Mouse (Mus musculus): ENCODE measurements around the gene Nqo2.

Nqo2 gene

DNA sequence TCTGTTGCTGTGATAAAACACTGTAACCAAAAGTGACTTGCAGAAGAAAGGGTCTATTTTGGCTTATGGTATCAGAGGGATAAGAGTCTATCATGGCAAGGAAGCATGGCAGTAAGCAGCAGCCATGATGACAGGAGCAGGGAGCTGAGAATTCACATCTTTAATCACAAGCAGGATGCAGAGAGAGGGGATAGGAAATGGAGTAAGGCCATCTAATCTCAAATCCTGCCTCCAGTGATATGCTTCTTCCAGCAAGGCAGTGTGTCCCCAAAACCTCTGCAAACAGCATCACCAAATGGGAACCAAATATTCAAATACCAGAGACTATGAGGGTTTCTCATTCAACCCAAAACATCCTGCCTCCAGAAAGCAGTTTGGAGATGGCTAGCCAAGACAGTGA is 2.1 kb downstream of the Nqo2 start:
- in situ Hi-C loops (cut with MboI; ENCODE audit: unreplicated experiment in 2 of 2) = loop anchor here (10.0 to 25.0 kb wide), 4 partner anchors 188 to 908 kb away; partner anchors contain the start of gene Prpf4b (in 1 of the 2)

DNA sequence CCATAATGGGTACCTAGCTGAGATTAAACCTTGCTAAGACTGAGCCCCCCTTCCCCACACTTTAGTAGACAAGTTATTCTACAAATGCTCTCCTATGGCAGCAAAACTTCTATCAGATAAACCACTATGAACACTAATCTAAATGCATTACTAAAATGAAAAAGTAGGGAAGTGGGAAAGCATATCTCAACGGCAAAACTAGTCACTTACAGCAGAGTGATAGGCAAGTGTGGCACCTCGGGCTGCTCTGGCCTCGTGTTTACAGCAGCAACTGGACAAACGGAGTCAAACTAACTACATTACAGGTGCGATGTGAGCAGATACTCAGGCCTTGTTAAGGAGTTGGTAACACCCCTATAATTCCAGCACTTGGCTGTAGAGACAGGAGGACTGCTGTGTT is 25.1 kb downstream of the Nqo2 start:
- in situ Hi-C loops (cut with MboI; ENCODE audit: unreplicated experiment in 2 of 2) = loop anchor here in 1 of 2 experiments (25.0 kb wide), 1 partner anchor 1127 kb away; the partner anchor contains the start of gene Serpinb1a

DNA sequence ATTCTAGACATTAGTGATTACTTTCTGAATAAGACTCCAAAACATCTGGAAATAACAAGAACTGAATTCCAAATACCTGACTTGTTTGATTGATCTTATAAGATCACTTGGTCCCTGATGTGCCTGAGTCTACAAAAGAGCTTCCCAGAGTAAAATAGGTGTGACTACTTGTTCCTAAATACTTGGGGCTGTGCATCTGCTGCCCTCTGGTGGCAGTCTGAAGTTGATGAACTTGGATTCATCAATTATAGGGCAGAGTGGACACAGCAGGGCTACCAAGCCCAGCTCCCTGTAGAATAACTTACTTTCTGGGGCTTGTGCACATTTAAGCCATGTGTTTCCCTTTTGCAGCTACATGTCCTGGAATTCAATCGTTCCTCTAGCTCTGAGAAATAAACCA is 30.7 kb downstream of the Nqo2 start:
- in situ Hi-C loops (cut with MboI; ENCODE audit: unreplicated experiment in 2 of 2) = loop anchor here (5.0 to 25.0 kb wide), 2 partner anchors 33 to 1133 kb away; partner anchors contain the start of genes Nqo2 (in 2 of the 2) and Serpinb1a (in 1 of the 2)

DNA sequence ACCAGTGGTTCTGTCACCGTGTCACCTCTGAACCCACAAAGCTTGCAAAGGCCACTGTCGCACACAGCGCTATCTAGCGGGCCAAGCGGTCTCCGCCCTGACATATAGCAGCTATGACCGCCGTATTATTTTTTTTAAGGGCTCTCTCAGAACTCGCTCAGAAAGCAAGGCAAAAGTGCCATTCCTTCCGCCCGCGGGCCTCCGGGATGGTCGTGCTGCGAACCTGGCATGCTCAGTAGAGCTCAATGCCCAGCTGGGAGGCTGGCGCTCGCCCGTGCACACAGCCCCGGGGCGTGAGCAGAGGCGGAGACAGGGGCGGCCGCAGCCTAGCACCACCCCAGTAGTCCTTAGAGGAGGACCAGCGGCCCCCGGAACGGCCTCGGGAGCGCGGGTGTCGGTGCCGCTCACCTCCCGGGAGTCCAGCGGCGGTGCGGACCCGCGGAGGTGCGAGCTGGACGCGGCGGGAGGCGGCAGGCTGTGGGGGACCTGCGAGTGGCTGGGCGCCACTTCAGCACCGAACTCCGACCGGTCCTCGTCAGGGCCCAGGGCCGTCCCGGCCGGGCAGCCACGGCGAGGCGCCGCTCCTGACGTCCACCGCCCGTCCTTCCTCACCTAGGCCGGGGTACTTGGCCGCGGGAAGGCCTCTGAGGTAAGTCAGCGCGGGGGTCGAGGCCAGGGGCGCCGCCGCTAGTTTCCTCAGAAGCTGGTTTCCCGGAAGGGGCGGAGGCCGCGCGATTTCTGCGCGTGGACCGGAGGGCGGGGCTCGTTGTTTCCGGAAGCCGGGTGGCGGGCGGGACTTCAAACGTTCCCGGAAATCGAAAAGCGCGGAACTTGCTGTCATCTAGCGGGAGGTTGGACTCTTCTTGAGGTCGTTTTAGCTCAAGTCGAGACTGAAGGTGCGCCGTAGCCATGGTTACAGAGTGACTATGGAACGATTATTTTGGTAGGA is 37.8 kb downstream of the Nqo2 start, which contains the start of the genes Ripk1 and Serpinb6a:
Gene Ripk1 (plus strand): TSS at position 306 of the 949 bp plus-strand sequence.
Gene Serpinb6a (minus strand): TSS at position 737 of the 949 bp plus-strand sequence.
- in situ Hi-C loops (cut with MboI; ENCODE audit: unreplicated experiment in 2 of 2) = no loop called here

GRCm38 (mm10) chr13:34003058-34003457 is 38.6 kb downstream of the Nqo2 start:
- in situ Hi-C loops (cut with MboI; ENCODE audit: unreplicated experiment in 2 of 2) = no loop called here

- in situ Hi-C loops (cut with MboI; ENCODE audit: unreplicated experiment in 2 of 2) = no loop called here
These were observed 42.7 kb downstream of the Nqo2 start for GRCm38 (mm10) chr13:34007234-34007633.

- in situ Hi-C loops (cut with MboI; ENCODE audit: unreplicated experiment in 2 of 2) = no loop called here
These were observed 52.6 kb downstream of the Nqo2 start for GRCm38 (mm10) chr13:34016927-34017569.

- in situ Hi-C loops (cut with MboI; ENCODE audit: unreplicated experiment in 2 of 2) = no loop called here
These were observed 54.0 kb downstream of the Nqo2 start for GRCm38 (mm10) chr13:34018521-34018920.

DNA sequence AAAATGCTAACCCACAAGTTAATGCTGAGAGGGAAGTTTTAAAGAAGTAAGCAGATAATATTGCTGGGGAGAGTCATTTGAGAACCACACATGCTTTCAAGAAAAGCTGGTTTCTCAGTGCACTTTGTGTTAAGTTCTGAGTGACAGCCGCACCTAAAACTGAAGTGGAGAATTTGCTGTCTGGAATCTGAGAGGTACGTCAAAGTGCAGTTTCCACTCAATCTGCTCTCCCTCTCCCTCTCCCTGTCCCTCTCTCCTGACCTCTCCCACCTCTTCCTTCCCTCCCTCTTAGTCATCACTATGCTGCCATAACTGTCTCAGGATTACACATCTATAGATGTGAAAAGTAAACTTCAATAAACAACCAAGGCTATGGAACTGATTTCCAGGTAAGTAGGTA is 57.5 kb downstream of the Nqo2 start:
- in situ Hi-C loops (cut with MboI; ENCODE audit: unreplicated experiment in 2 of 2) = no loop called here

- in situ Hi-C loops (cut with MboI; ENCODE audit: unreplicated experiment in 2 of 2) = loop anchor here in 1 of 2 experiments (25.0 kb wide), 1 partner anchor 830 kb away; no protein-coding TSS in a partner anchor
These were observed 67.6 kb downstream of the Nqo2 start for GRCm38 (mm10) chr13:34032041-34032440.

GRCm38 (mm10) chr13:34035424-34035823 is 70.9 kb downstream of the Nqo2 start:
- in situ Hi-C loops (cut with MboI; ENCODE audit: unreplicated experiment in 2 of 2) = loop anchor here in 1 of 2 experiments (25.0 kb wide), 1 partner anchor 827 kb away; no protein-coding TSS in a partner anchor

- in situ Hi-C loops (cut with MboI; ENCODE audit: unreplicated experiment in 2 of 2) = loop anchor here in 1 of 2 experiments (25.0 kb wide), 1 partner anchor 826 kb away; no protein-coding TSS in a partner anchor
These were observed 72.2 kb downstream of the Nqo2 start for GRCm38 (mm10) chr13:34036726-34037125.

DNA sequence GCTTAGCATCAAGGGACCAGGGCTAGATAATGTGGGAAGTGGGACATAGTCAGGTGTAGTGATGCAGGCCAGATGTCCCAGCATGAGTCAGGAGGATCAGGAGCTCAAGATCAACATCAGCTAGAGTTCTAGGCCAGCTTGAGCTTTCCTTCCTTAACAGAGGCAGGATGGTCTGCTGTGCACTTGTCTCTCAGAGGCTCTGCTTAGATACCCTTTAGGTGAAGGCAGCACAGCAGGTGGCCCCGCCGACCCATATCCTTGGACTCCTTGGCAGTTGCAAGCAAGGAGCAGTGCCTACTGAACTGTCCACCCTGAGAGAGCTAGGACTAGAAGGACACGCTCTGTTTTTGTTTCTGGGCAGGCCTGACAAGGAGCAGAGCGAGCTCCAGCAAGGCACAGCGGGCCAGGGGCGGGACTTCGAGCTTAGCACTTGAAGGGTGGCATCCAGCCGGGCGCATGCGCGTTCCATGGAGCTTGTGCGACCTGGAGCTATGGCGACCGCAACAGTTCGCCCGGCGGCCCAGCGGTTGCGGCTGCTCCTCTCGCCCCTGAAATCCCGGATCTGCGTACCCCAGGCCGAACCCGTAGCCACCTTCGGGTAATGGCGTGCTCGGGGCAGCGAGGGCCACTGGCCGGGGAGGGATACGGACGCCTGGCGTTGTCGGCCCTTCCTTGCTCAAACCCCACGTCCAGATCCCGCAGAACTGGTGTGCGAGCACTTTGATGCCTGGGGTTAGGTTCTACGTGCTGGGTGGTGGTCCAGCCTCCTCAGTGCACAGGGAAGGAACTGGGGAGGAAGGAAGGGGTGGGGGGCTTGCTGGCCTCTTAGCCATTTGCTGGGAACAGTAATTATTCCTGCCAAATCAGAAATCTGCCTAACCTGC is 72.9 kb downstream of the Nqo2 start, which contains the start of gene Bphl:
Gene Bphl (plus strand): TSS at position 426 of the 884 bp plus-strand sequence.
- in situ Hi-C loops (cut with MboI; ENCODE audit: unreplicated experiment in 2 of 2) = loop anchor here in 1 of 2 experiments (25.0 kb wide), 1 partner anchor 825 kb away; no protein-coding TSS in a partner anchor

GRCm38 (mm10) chr13:34038056-34038432 is 73.6 kb downstream of the Nqo2 start:
- in situ Hi-C loops (cut with MboI; ENCODE audit: unreplicated experiment in 2 of 2) = loop anchor here in 1 of 2 experiments (25.0 kb wide), 1 partner anchor 824 kb away; no protein-coding TSS in a partner anchor
